ENCODE assay signal across 20 mouse cellular contexts in genomic region chr7:137940084-137940483, GRCm38 (mm10).
DNase-seq lines count a peak whose midpoint lies in the region; ATAC-seq and TF ChIP-seq lines count a peak whose summit lies in the region.
"Had no signal": no experiment of that assay in that cellular context is flagged by ENCODE, and none has a peak within 500 bp of the region (broad histone marks: within the 10 kb centered on the region; RNA-seq: fewer than 3 reads in every experiment).

No protein-coding gene starts in this region.

- peak; percentile 29 for DNase-seq in forebrain, embryonic 14.5 days (ENCODE audit: low spot score)
- no peak for DNase-seq in midbrain, embryonic 11.5 days (ENCODE audit: low spot score, missing footprints)
- DNase-seq in midbrain, postnatal 0 days (ENCODE audit: low spot score) = no peak
- DNase-seq in retina, embryonic 14.5 days (ENCODE audit: low spot score) = peak; percentile 32
- no peak for DNase-seq in heart, adult 8-10 months (ENCODE audit: low spot score)
- DNase-seq in left cerebral cortex, adult 8-10 months (ENCODE audit: low spot score in 2 of 2) = no peak
- DNase-seq: adrenal gland, postnatal 14 days; cerebellum, adult 18-20 months; cerebellum, adult 9-11 months; cerebellum, postnatal 36 days; gastrocnemius, adult 2 months; gastrocnemius, postnatal 25 days; heart, postnatal 10 days; heart, postnatal 4 days had no signal

- no peak overlapping the region for H3K9ac ChIP-seq in forebrain, embryonic 14.5 days (ENCODE audit: low read length)
- no peak overlapping the region for H3K9ac ChIP-seq in forebrain, embryonic 16.5 days (replicated peaks; ENCODE audit: low read depth, low read length)
- H3K9ac ChIP-seq in midbrain, embryonic 11.5 days (ENCODE audit: low read length) = no peak overlapping the region
- no peak overlapping the region for H3K9ac ChIP-seq in midbrain, postnatal 0 days (replicated peaks; ENCODE audit: low read length, poor library complexity, severe bottlenecking)
- H3K9ac ChIP-seq: embryonic facial prominence, embryonic 13.5 days; hindbrain, embryonic 13.5 days had no signal

- no peaks in the 10 kb centered on the region for H3K9me3 ChIP-seq in forebrain, embryonic 14.5 days (replicated peaks; ENCODE audit: control insufficient read depth, low read length)
- no peaks in the 10 kb centered on the region for H3K9me3 ChIP-seq in forebrain, embryonic 16.5 days (ENCODE audit: control insufficient read depth, low read length)
- H3K9me3 ChIP-seq in midbrain, embryonic 11.5 days (ENCODE audit: control insufficient read depth, low read length) = no peaks in the 10 kb centered on the region
- no peaks in the 10 kb centered on the region for H3K9me3 ChIP-seq in midbrain, postnatal 0 days (ENCODE audit: low read length)
- H3K9me3 ChIP-seq: embryonic facial prominence, embryonic 13.5 days; heart, embryonic 10.5 days; hindbrain, embryonic 13.5 days had no signal

- WGBS in forebrain, embryonic 14.5 days = 11% methylated on average over 5 of the region's 5 CpGs
- 10% methylated on average over 5 of the region's 5 CpGs for WGBS in forebrain, embryonic 16.5 days
- 30% methylated on average over 5 of the region's 5 CpGs for WGBS in midbrain, embryonic 11.5 days
- WGBS in midbrain, postnatal 0 days = 25% methylated on average over 5 of the region's 5 CpGs

- H3K27ac ChIP-seq in forebrain, embryonic 14.5 days (ENCODE audit: low read depth, low read length) = no peak overlapping the region
- H3K27ac ChIP-seq in forebrain, embryonic 16.5 days (ENCODE audit: low read length) = no peak overlapping the region
- peak overlapping the region; percentile 3; the same call in 1 of the 2 replicates for H3K27ac ChIP-seq in midbrain, embryonic 11.5 days (ENCODE audit: low read depth, low read length)
- H3K27ac ChIP-seq in midbrain, postnatal 0 days (ENCODE audit: low read depth, low read length) = no peak overlapping the region
- H3K27ac ChIP-seq: embryonic facial prominence, embryonic 13.5 days; gastrocnemius, adult 2 months; heart, embryonic 10.5 days; hindbrain, embryonic 13.5 days had no signal

- H3K27me3 ChIP-seq in forebrain, embryonic 14.5 days (replicated peaks; ENCODE audit: control insufficient read depth, insufficient read depth, low read length) = no peaks in the 10 kb centered on the region
- no peaks in the 10 kb centered on the region for H3K27me3 ChIP-seq in forebrain, embryonic 16.5 days (replicated peaks; ENCODE audit: control insufficient read depth, insufficient read depth, low read length)
- H3K27me3 ChIP-seq in midbrain, embryonic 11.5 days (ENCODE audit: control insufficient read depth, insufficient read depth, low read length) = no peaks in the 10 kb centered on the region
- no peaks in the 10 kb centered on the region for H3K27me3 ChIP-seq in midbrain, postnatal 0 days (ENCODE audit: insufficient read depth, low read length)
- H3K27me3 ChIP-seq: embryonic facial prominence, embryonic 13.5 days; hindbrain, embryonic 13.5 days; Patski had no signal

- no peak for ATAC-seq in forebrain, embryonic 14.5 days
- no peak for ATAC-seq in forebrain, embryonic 16.5 days
- no peak for ATAC-seq in midbrain, embryonic 11.5 days (ENCODE audit: low FRiP score)
- ATAC-seq in midbrain, postnatal 0 days (ENCODE audit: low FRiP score) = no peak
- ATAC-seq: activated CD4-positive, CD25-positive, alpha-beta regulatory T cell, adult 4 months; Patski had no signal

- TF ChIP-seq CTCF in midbrain, postnatal 0 days (IDR thresholded peaks at IDR 0.05) = no peak

- H3K4me1 ChIP-seq in forebrain, embryonic 14.5 days (ENCODE audit: control insufficient read depth, insufficient read depth, low read length) = peaks cover 3% of the 10 kb centered on the region; the same call in 1 of the 2 replicates
- no peaks in the 10 kb centered on the region for H3K4me1 ChIP-seq in forebrain, embryonic 16.5 days (replicated peaks; ENCODE audit: control insufficient read depth, insufficient read depth, low read length)
- H3K4me1 ChIP-seq in midbrain, embryonic 11.5 days (ENCODE audit: control insufficient read depth, insufficient read depth, low read length) = peaks cover 9% of the 10 kb centered on the region; the same call in 1 of the 2 replicates
- no peaks in the 10 kb centered on the region for H3K4me1 ChIP-seq in midbrain, postnatal 0 days (ENCODE audit: insufficient read depth, low read length)
- H3K4me1 ChIP-seq: embryonic facial prominence, embryonic 13.5 days; heart, embryonic 10.5 days had no signal

- no peak overlapping the region for H3K4me3 ChIP-seq in forebrain, embryonic 14.5 days (ENCODE audit: low read depth, low read length)
- no peak overlapping the region for H3K4me3 ChIP-seq in forebrain, embryonic 16.5 days (replicated peaks; ENCODE audit: low read length)
- H3K4me3 ChIP-seq in midbrain, embryonic 11.5 days (ENCODE audit: low read depth, low read length) = no peak overlapping the region
- no peak overlapping the region for H3K4me3 ChIP-seq in midbrain, postnatal 0 days (ENCODE audit: low read depth, low read length)
- H3K4me3 ChIP-seq: embryonic facial prominence, embryonic 13.5 days; gastrocnemius, adult 2 months; heart, embryonic 10.5 days; hindbrain, embryonic 13.5 days had no signal

- no peak overlapping the region for H3K4me2 ChIP-seq in forebrain, embryonic 14.5 days (ENCODE audit: low read length)
- H3K4me2 ChIP-seq in forebrain, embryonic 16.5 days (ENCODE audit: low read length) = no peak overlapping the region
- H3K4me2 ChIP-seq in midbrain, embryonic 11.5 days = no peak overlapping the region
- no peak overlapping the region for H3K4me2 ChIP-seq in midbrain, postnatal 0 days (ENCODE audit: low read depth, low read length, poor library complexity, severe bottlenecking)
- H3K4me2 ChIP-seq: embryonic facial prominence, embryonic 13.5 days; hindbrain, embryonic 13.5 days had no signal

- H3K36me3 ChIP-seq in forebrain, embryonic 14.5 days (ENCODE audit: control insufficient read depth, insufficient read depth, low read length) = no peaks in the 10 kb centered on the region
- no peaks in the 10 kb centered on the region for H3K36me3 ChIP-seq in forebrain, embryonic 16.5 days (ENCODE audit: control insufficient read depth, insufficient read depth)
- H3K36me3 ChIP-seq in midbrain, embryonic 11.5 days (ENCODE audit: control insufficient read depth, insufficient read depth, low read length) = no peaks in the 10 kb centered on the region
- no peaks in the 10 kb centered on the region for H3K36me3 ChIP-seq in midbrain, postnatal 0 days (ENCODE audit: insufficient read depth, low read length)
- H3K36me3 ChIP-seq: embryonic facial prominence, embryonic 13.5 days; heart, embryonic 10.5 days; hindbrain, embryonic 13.5 days had no signal

Comparison
In these comparisons a context has a peak if more than half of its experiments do, and no peak if none do; other contexts are left out.
1. DNase-seq: peak in forebrain, embryonic 14.5 days (single experiment) and retina, embryonic 14.5 days (single experiment); none in midbrain, embryonic 11.5 days (single experiment), midbrain, postnatal 0 days (single experiment), heart, adult 8-10 months (single experiment) and left cerebral cortex, adult 8-10 months (0 of 2).